ENCODE assay signal across 8 mouse cellular contexts in the genomic region with DNA sequence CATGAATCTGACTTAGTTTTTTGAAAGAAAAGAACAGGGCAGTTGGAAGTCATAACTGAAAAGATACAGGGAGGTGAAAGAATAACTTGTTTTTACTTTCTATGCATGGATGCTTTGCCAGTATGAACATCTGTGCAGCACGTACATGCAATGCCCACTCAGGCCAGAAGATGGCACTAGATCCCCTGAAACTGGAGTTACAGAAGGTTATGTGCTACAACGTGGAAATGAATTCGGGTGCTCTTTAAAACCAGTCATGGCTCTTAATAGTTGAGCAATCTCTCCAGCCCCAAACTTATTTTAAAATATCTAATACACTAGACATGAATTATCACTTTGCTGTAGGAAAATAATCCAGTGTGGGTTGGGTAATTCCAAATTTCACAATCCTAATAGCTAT.
DNase-seq lines count a peak whose midpoint lies in the region; ATAC-seq and TF ChIP-seq lines count a peak whose summit lies in the region.

No protein-coding gene starts in this region.

- no peak for TF ChIP-seq EP300 in stomach, postnatal 0 days (optimal IDR thresholded peaks at IDR 0.05)

- intact Hi-C loops in left cerebral cortex, postnatal 10 days (cut with DNase I) = loop anchor here (5.0 to 10.0 kb wide), 2 partner anchors 271 to 453 kb away; partner anchors contain the start of gene Slc2a13

- peak; percentile 91 for TF ChIP-seq CTCF in intestine, postnatal 0 days (IDR thresholded peaks at IDR 0.05; ENCODE audit: low read depth)
- peak; percentile 97 for TF ChIP-seq CTCF in midbrain, postnatal 0 days (IDR thresholded peaks at IDR 0.05)
- peak; percentile 95 for TF ChIP-seq CTCF in stomach, postnatal 0 days (IDR thresholded peaks at IDR 0.05; ENCODE audit: low read depth)

- WGBS in heart, embryonic 11.5 days (ENCODE audit: insufficient replicate concordance) = 20% methylated on average over 3 of the region's 3 CpGs
- 5% methylated on average over 3 of the region's 3 CpGs for WGBS in intestine, postnatal 0 days
- WGBS in midbrain, postnatal 0 days = 6% methylated on average over 3 of the region's 3 CpGs
- 3% methylated on average over 3 of the region's 3 CpGs for WGBS in stomach, postnatal 0 days

- no peak overlapping the region for H3K4me3 ChIP-seq in heart, embryonic 11.5 days (ENCODE audit: low read depth, low read length)
- H3K4me3 ChIP-seq in intestine, postnatal 0 days (ENCODE audit: low read depth, low read length) = no peak overlapping the region
- no peak overlapping the region for H3K4me3 ChIP-seq in midbrain, postnatal 0 days (ENCODE audit: low read depth, low read length)
- no peak overlapping the region for H3K4me3 ChIP-seq in stomach, postnatal 0 days (ENCODE audit: low read depth, low read length)

- no peak overlapping the region for H3K4me2 ChIP-seq in heart, embryonic 11.5 days
- no peak overlapping the region for H3K4me2 ChIP-seq in intestine, postnatal 0 days (replicated peaks; ENCODE audit: low read depth)
- no peak overlapping the region for H3K4me2 ChIP-seq in midbrain, postnatal 0 days (ENCODE audit: low read depth, low read length, poor library complexity, severe bottlenecking)
- H3K4me2 ChIP-seq in stomach, postnatal 0 days (replicated peaks; ENCODE audit: low read depth) = no peak overlapping the region

- H3K9ac ChIP-seq in heart, embryonic 11.5 days (ENCODE audit: low read depth, low read length) = no peak overlapping the region
- no peak overlapping the region for H3K9ac ChIP-seq in intestine, postnatal 0 days (ENCODE audit: low read depth, low read length)
- no peak overlapping the region for H3K9ac ChIP-seq in midbrain, postnatal 0 days (replicated peaks; ENCODE audit: low read length, poor library complexity, severe bottlenecking)
- no peak overlapping the region for H3K9ac ChIP-seq in stomach, postnatal 0 days (ENCODE audit: low read length)

- H3K9me3 ChIP-seq in heart, embryonic 11.5 days (replicated peaks; ENCODE audit: control insufficient read depth, low read length) = no peaks in the 10 kb centered on the region
- H3K9me3 ChIP-seq in intestine, postnatal 0 days (ENCODE audit: control insufficient read depth) = no peaks in the 10 kb centered on the region
- H3K9me3 ChIP-seq in midbrain, postnatal 0 days (ENCODE audit: low read length) = no peaks in the 10 kb centered on the region
- no peaks in the 10 kb centered on the region for H3K9me3 ChIP-seq in stomach, postnatal 0 days (ENCODE audit: control insufficient read depth, low read length)

- H3K27ac ChIP-seq in heart, embryonic 11.5 days (ENCODE audit: low read depth, low read length) = no peak overlapping the region
- no peak overlapping the region for H3K27ac ChIP-seq in intestine, postnatal 0 days (ENCODE audit: low read depth, low read length)
- no peak overlapping the region for H3K27ac ChIP-seq in midbrain, postnatal 0 days (ENCODE audit: low read depth, low read length)
- H3K27ac ChIP-seq in stomach, postnatal 0 days (replicated peaks) = no peak overlapping the region

- no peaks in the 10 kb centered on the region for H3K27me3 ChIP-seq in heart, embryonic 11.5 days (ENCODE audit: control insufficient read depth, insufficient read depth, low read length)
- no peaks in the 10 kb centered on the region for H3K27me3 ChIP-seq in intestine, postnatal 0 days (replicated peaks; ENCODE audit: control insufficient read depth, insufficient read depth, low read length)
- H3K27me3 ChIP-seq in midbrain, postnatal 0 days (ENCODE audit: insufficient read depth, low read length) = no peaks in the 10 kb centered on the region
- H3K27me3 ChIP-seq in stomach, postnatal 0 days (ENCODE audit: control insufficient read depth, insufficient read depth, low read length) = no peaks in the 10 kb centered on the region

- DNase-seq in heart, adult 11 months = peak; percentile 96
- DNase-seq in cerebellum, adult 9-11 months = peak; percentile 75
- DNase-seq in frontal cortex, postnatal 14 days (ENCODE audit: low spot score in 2 of 2) = peak; percentile 68 to 87
- peak; percentile 84 to 85 for DNase-seq in left cerebral cortex, postnatal 10 days (ENCODE audit: extremely low spot score in 1 of 2, low spot score in 2 of 2)
- peak; percentile 88 for DNase-seq in midbrain, postnatal 0 days (ENCODE audit: low spot score)
- peak; percentile 82 for DNase-seq in stomach, postnatal 0 days (ENCODE audit: low spot score)

- no peaks in the 10 kb centered on the region for H3K4me1 ChIP-seq in heart, embryonic 11.5 days (ENCODE audit: control insufficient read depth, insufficient read depth, low read length)
- no peaks in the 10 kb centered on the region for H3K4me1 ChIP-seq in intestine, postnatal 0 days (replicated peaks; ENCODE audit: control insufficient read depth, insufficient read depth, low read length)
- H3K4me1 ChIP-seq in midbrain, postnatal 0 days (ENCODE audit: insufficient read depth, low read length) = no peaks in the 10 kb centered on the region
- H3K4me1 ChIP-seq in stomach, postnatal 0 days (replicated peaks; ENCODE audit: control insufficient read depth, insufficient read depth) = no peaks in the 10 kb centered on the region

- H3K36me3 ChIP-seq in heart, embryonic 11.5 days (ENCODE audit: control insufficient read depth, insufficient read depth, low read length) = no peaks in the 10 kb centered on the region
- H3K36me3 ChIP-seq in intestine, postnatal 0 days (ENCODE audit: control insufficient read depth, insufficient read depth) = no peaks in the 10 kb centered on the region
- no peaks in the 10 kb centered on the region for H3K36me3 ChIP-seq in midbrain, postnatal 0 days (ENCODE audit: insufficient read depth, low read length)
- no peaks in the 10 kb centered on the region for H3K36me3 ChIP-seq in stomach, postnatal 0 days (ENCODE audit: control insufficient read depth, insufficient read depth, low read length)

- no peak for ATAC-seq in heart, embryonic 11.5 days (replicated peaks; ENCODE audit: insufficient number of reproducible peaks, low FRiP score, low TSS enrichment)
- ATAC-seq in intestine, postnatal 0 days = no peak
- ATAC-seq in midbrain, postnatal 0 days (ENCODE audit: low FRiP score) = no peak
- peak; percentile 67; the same call in 1 of the 2 replicates for ATAC-seq in stomach, postnatal 0 days (ENCODE audit: low FRiP score, low TSS enrichment)
